Comparison of ENCODE assay signal across 8 mouse cellular contexts in the genomic region with DNA sequence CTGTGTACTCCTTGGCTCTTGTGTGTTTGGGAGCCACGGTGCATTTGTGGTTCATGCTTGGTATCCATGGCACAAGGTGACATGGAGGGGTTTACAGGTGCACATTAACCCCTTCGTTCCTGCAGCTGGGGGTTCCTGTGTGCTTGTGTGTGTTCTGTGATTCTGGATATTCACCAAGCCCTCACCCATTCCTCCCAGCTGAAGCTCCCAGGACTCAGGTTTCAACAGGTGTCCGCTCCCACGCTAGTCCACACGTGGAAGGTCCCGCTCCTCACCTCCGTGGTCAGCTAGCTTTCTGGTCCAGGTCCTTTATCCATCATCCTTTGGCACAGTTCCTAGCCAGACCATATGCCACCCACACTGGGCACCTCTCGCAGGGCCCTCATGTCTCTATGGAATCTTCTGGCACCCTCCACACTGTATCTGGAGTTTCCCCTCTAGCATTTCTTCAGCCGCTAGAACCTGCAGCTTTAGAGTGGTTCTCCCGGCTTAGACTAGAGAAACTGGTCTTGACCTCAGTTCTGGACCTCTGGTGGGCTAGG. TPM values are rescaled to one million over a fixed set of nuclear protein-coding genes. Genes with fewer than 3 reads are reported as not detected.
DNase-seq lines count a peak whose midpoint lies in the region; ATAC-seq lines count a peak whose summit lies in the region.
"Had no signal": no experiment of that assay in that cellular context is flagged by ENCODE, and none has a peak within 500 bp of the region (broad histone marks: within the 10 kb centered on the region; RNA-seq: fewer than 3 reads in every experiment).

No protein-coding gene starts in this region.

- peaks cover 30% of the 10 kb centered on the region for H3K27me3 ChIP-seq in lung, embryonic 16.5 days (ENCODE audit: control insufficient read depth, insufficient read depth, low read depth, low read length)
- H3K27me3 ChIP-seq in forebrain, embryonic 10.5 days (ENCODE audit: poor library complexity, severe bottlenecking): peaks cover 55% of the 10 kb centered on the region
- peaks cover 49% of the 10 kb centered on the region for H3K27me3 ChIP-seq in limb, embryonic 12.5 days
- H3K27me3 ChIP-seq in stomach, embryonic 15.5 days (replicated peaks): peaks cover 31% of the 10 kb centered on the region

- H3K9me3 ChIP-seq in lung, embryonic 16.5 days (ENCODE audit: control insufficient read depth, low read length): no peaks in the 10 kb centered on the region
- H3K9me3 ChIP-seq in forebrain, embryonic 10.5 days: no peaks in the 10 kb centered on the region
- H3K9me3 ChIP-seq in limb, embryonic 12.5 days: no peaks in the 10 kb centered on the region
- no peaks in the 10 kb centered on the region for H3K9me3 ChIP-seq in stomach, embryonic 15.5 days

- no peak for DNase-seq in lung, postnatal 10 days
- no peak for DNase-seq in forebrain, embryonic 10.5 days (ENCODE audit: extremely low spot score, low spot score)
- DNase-seq in adrenal gland, postnatal 4 days (ENCODE audit: low spot score in 2 of 2): no peak
- no peak for DNase-seq in frontal cortex, postnatal 14 days (ENCODE audit: low spot score in 2 of 2)

- H3K4me2 ChIP-seq in lung, embryonic 16.5 days (ENCODE audit: low read depth, low read length): peak overlapping the region; percentile 90
- H3K4me2 ChIP-seq in limb, embryonic 12.5 days: peak overlapping the region; percentile 86
- H3K4me2 ChIP-seq in stomach, embryonic 15.5 days: peak overlapping the region; percentile 84

- H3K4me3 ChIP-seq in lung, embryonic 16.5 days (ENCODE audit: low read length): peak overlapping the region; percentile 83
- peak overlapping the region; percentile 77 for H3K4me3 ChIP-seq in forebrain, embryonic 10.5 days
- H3K4me3 ChIP-seq in limb, embryonic 12.5 days (replicated peaks): peak overlapping the region; percentile 75
- H3K4me3 ChIP-seq in stomach, embryonic 15.5 days (replicated peaks): peak overlapping the region; percentile 83

- 57% methylated on average over 10 of the region's 10 CpGs for WGBS in lung, embryonic 16.5 days
- 60% methylated on average over 10 of the region's 10 CpGs for WGBS in forebrain, embryonic 10.5 days
- WGBS in limb, embryonic 12.5 days: 55% methylated on average over 10 of the region's 10 CpGs
- 56% methylated on average over 10 of the region's 10 CpGs for WGBS in stomach, embryonic 15.5 days

- peaks cover 54% of the 10 kb centered on the region for H3K4me1 ChIP-seq in lung, embryonic 16.5 days (replicated peaks; ENCODE audit: control insufficient read depth, insufficient read depth, low read length)
- peaks cover 83% of the 10 kb centered on the region for H3K4me1 ChIP-seq in forebrain, embryonic 10.5 days
- peaks cover 59% of the 10 kb centered on the region for H3K4me1 ChIP-seq in limb, embryonic 12.5 days (replicated peaks)
- H3K4me1 ChIP-seq in stomach, embryonic 15.5 days: peaks cover 54% of the 10 kb centered on the region

- H3K27ac ChIP-seq in lung, embryonic 16.5 days (ENCODE audit: low read length): peak overlapping the region; percentile 37; the same call in 1 of the 2 replicates
- H3K27ac ChIP-seq in forebrain, embryonic 10.5 days: peak overlapping the region; percentile 91
- H3K27ac ChIP-seq in limb, embryonic 12.5 days: peak overlapping the region; percentile 82; the same call in 1 of the 2 replicates
- H3K27ac ChIP-seq in stomach, embryonic 15.5 days: peak overlapping the region; percentile 95

- peak overlapping the region; percentile 90 for H3K9ac ChIP-seq in lung, embryonic 16.5 days (ENCODE audit: low read length)
- H3K9ac ChIP-seq in limb, embryonic 12.5 days (replicated peaks): peak overlapping the region; percentile 79
- H3K9ac ChIP-seq in stomach, embryonic 15.5 days: peak overlapping the region; percentile 62; the same call in 1 of the 2 replicates

- H3K36me3 ChIP-seq in lung, embryonic 16.5 days (ENCODE audit: control insufficient read depth, insufficient read depth, low read length): peaks cover 19% of the 10 kb centered on the region
- peaks cover 29% of the 10 kb centered on the region for H3K36me3 ChIP-seq in forebrain, embryonic 10.5 days (replicated peaks)
- peaks cover 25% of the 10 kb centered on the region for H3K36me3 ChIP-seq in limb, embryonic 12.5 days
- H3K36me3 ChIP-seq in stomach, embryonic 15.5 days: peaks cover 24% of the 10 kb centered on the region

- no peak for ATAC-seq in lung, embryonic 16.5 days (ENCODE audit: low read depth)
- ATAC-seq in limb, embryonic 12.5 days (ENCODE audit: insufficient number of reproducible peaks, insufficient read depth, low FRiP score, low TSS enrichment, low read depth): no peak
- no peak for ATAC-seq in stomach, embryonic 15.5 days (ENCODE audit: insufficient read depth, low FRiP score, low read depth)

RNA-seq across cellular contexts. Expression of gene Cd151, which starts 0.5 kb away (rescaled TPM):
- polyA plus RNA-seq in lung, embryonic 16.5 days (2015; fragmentation: Nextera tagmentation; extraction: Ambion mirVana): 36.4 and 39.3 TPM in 2 replicates
- 15.2 and 17.7 TPM in 2 replicates for polyA plus RNA-seq in forebrain, embryonic 10.5 days (2016; fragmentation: Nextera tagmentation; extraction: Ambion mirVana)
- 11.3 and 13.5 TPM in 2 replicates for polyA plus RNA-seq in limb, embryonic 12.5 days (2016; fragmentation: Nextera tagmentation; extraction: Ambion mirVana)
- polyA plus RNA-seq in stomach, embryonic 15.5 days (2015; fragmentation: Nextera tagmentation; extraction: Ambion mirVana): 25.6 and 26.6 TPM in 2 replicates
- total RNA-seq in adrenal gland, postnatal 4 days (2021): 100 to 1,000 TPM; 209 to 215 TPM

RNA-seq across cellular contexts. Expression of gene Cracr2b, which starts 5.8 kb away (rescaled TPM):
- 39.3 and 42.0 TPM in 2 replicates for polyA plus RNA-seq in lung, embryonic 16.5 days (2015; fragmentation: Nextera tagmentation; extraction: Ambion mirVana)
- 6.2 and 7.3 TPM in 2 replicates for polyA plus RNA-seq in forebrain, embryonic 10.5 days (2016; fragmentation: Nextera tagmentation; extraction: Ambion mirVana)
- 7.7 and 9.8 TPM in 2 replicates for polyA plus RNA-seq in limb, embryonic 12.5 days (2016; fragmentation: Nextera tagmentation; extraction: Ambion mirVana)
- 27.5 and 32.8 TPM in 2 replicates for polyA plus RNA-seq in stomach, embryonic 15.5 days (2015; fragmentation: Nextera tagmentation; extraction: Ambion mirVana)
- 10 to 100 TPM; 13.1 to 14.2 TPM for total RNA-seq in adrenal gland, postnatal 4 days (2021)

RNA-seq across cellular contexts. Expression of gene Polr2l, which starts 8.3 kb away (rescaled TPM):
- polyA plus RNA-seq in lung, embryonic 16.5 days (2015; fragmentation: Nextera tagmentation; extraction: Ambion mirVana): 59.9 and 61.3 TPM in 2 replicates
- 87.0 and 95.7 TPM in 2 replicates for polyA plus RNA-seq in forebrain, embryonic 10.5 days (2016; fragmentation: Nextera tagmentation; extraction: Ambion mirVana)
- polyA plus RNA-seq in limb, embryonic 12.5 days (2016; fragmentation: Nextera tagmentation; extraction: Ambion mirVana): 65.7 and 67.3 TPM in 2 replicates
- polyA plus RNA-seq in stomach, embryonic 15.5 days (2015; fragmentation: Nextera tagmentation; extraction: Ambion mirVana): 67.3 and 71.6 TPM in 2 replicates
- 10 to 100 TPM; 57.7 to 61.2 TPM for total RNA-seq in adrenal gland, postnatal 4 days (2021)

RNA-seq across cellular contexts. Expression of gene Tspan4, which starts 8.4 kb away (rescaled TPM):
- polyA plus RNA-seq in lung, embryonic 16.5 days (2015; fragmentation: Nextera tagmentation; extraction: Ambion mirVana): 88.3 and 91.2 TPM in 2 replicates
- polyA plus RNA-seq in forebrain, embryonic 10.5 days (2016; fragmentation: Nextera tagmentation; extraction: Ambion mirVana): 31.4 and 37.9 TPM in 2 replicates
- 24.8 and 33.0 TPM in 2 replicates for polyA plus RNA-seq in limb, embryonic 12.5 days (2016; fragmentation: Nextera tagmentation; extraction: Ambion mirVana)
- 69.8 and 72.8 TPM in 2 replicates for polyA plus RNA-seq in stomach, embryonic 15.5 days (2015; fragmentation: Nextera tagmentation; extraction: Ambion mirVana)
- total RNA-seq in adrenal gland, postnatal 4 days (2021): 10 to 100 TPM; 77.9 to 79.6 TPM
- total RNA-seq: neutrophil, adult 5-6 weeks had no signal

RNA-seq across cellular contexts. Expression of gene Pnpla2, which starts 11.7 kb away (rescaled TPM):
- polyA plus RNA-seq in lung, embryonic 16.5 days (2015; fragmentation: Nextera tagmentation; extraction: Ambion mirVana): 42.9 and 46.2 TPM in 2 replicates
- 15.9 and 18.2 TPM in 2 replicates for polyA plus RNA-seq in forebrain, embryonic 10.5 days (2016; fragmentation: Nextera tagmentation; extraction: Ambion mirVana)
- polyA plus RNA-seq in limb, embryonic 12.5 days (2016; fragmentation: Nextera tagmentation; extraction: Ambion mirVana): 13.7 and 14.9 TPM in 2 replicates
- polyA plus RNA-seq in stomach, embryonic 15.5 days (2015; fragmentation: Nextera tagmentation; extraction: Ambion mirVana): 33.5 and 34.6 TPM in 2 replicates
- total RNA-seq in adrenal gland, postnatal 4 days (2021): 100 to 1,000 TPM; 173 to 205 TPM

Comparison
In these comparisons a context has a peak if more than half of its experiments do, and no peak if none do; other contexts are left out.
1. H3K27ac ChIP-seq: peak in every context shown above with its lines; median percentile 95 in stomach, embryonic 15.5 days; 91 in forebrain, embryonic 10.5 days; 82 in limb, embryonic 12.5 days; 37 in lung, embryonic 16.5 days.